Mouse (Mus musculus) testis, adult 2 months (tissue): ENCODE results near the gene Traf2. TPM values are rescaled to one million over a fixed set of nuclear protein-coding genes. Genes with fewer than 3 reads are reported as not detected.
A peak's percentile ranks its signal among the peaks of the same experiment; 100 is the strongest.

Experiments used
- H3K27ac ChIP-seq: fragments of 200-500 bp; 2 replicates; pipeline ENCODE4 v1.5.1; 2012; ENCODE audit warnings: low read depth, low read length; ENCODE audit not compliant: control insufficient read depth, insufficient read depth
- H3K27me3 ChIP-seq: fragments of 200-500 bp; 2 replicates; pipeline ENCODE4 v1.6.1; 2012; ENCODE audit warnings: mild to moderate bottlenecking, low read length, moderate library complexity; ENCODE audit not compliant: control insufficient read depth, insufficient read depth
- H3K36me3 ChIP-seq: fragments of 200-500 bp; 2 replicates; pipeline ENCODE4 v1.6.1; 2012; ENCODE audit warnings: mild to moderate bottlenecking, low read length; ENCODE audit not compliant: control insufficient read depth, insufficient read depth
- H3K4me1 ChIP-seq: fragments of 200-500 bp; 2 replicates; pipeline ENCODE4 v1.6.1; 2012; ENCODE audit warnings: low read length; ENCODE audit not compliant: control insufficient read depth, insufficient read depth
- H3K4me3 ChIP-seq: fragments of 200-500 bp; 2 replicates; pipeline ENCODE4 v1.5.1; 2012; ENCODE audit warnings: low read depth, mild to moderate bottlenecking, low read length, moderate library complexity, mixed read lengths; ENCODE audit not compliant: control insufficient read depth
- CTCF ChIP-seq: fragments of 200-500 bp; IDR thresholded peaks from 2 replicates; pipeline ENCODE4 v1.5.1; 2012; ENCODE audit warnings: low read depth, mild to moderate bottlenecking, inconsistent platforms, low read length, moderate library complexity; ENCODE audit not compliant: control insufficient read depth, insufficient read depth, insufficient replicate concordance
- POLR2A ChIP-seq: fragments of 200-500 bp; IDR thresholded peaks from 2 replicates; pipeline ENCODE4 v1.6.1; 2012; ENCODE audit warnings: low read depth, mild to moderate bottlenecking, inconsistent platforms, low read length, moderate library complexity; ENCODE audit not compliant: control insufficient read depth
- polyA plus RNA-seq: library from polyadenylated mRNA; depleted of rRNA; stranded (reverse); fragments of >200 nt; gene quantifications from 2 replicates; pipeline ENCODE4 v1.2.3, GENCODE M21; 2012

Gene Traf2
- polyA plus RNA-seq, 1 experiment = 12.2 TPM

GRCm38 (mm10) chr2:25504538-25504937, 42.2 kb downstream of the Traf2 start:
- peaks cover 3% of the 10 kb centered on the region for H3K36me3 ChIP-seq
- H3K27me3 ChIP-seq = no peaks in the 10 kb centered on the region
- H3K27ac ChIP-seq = no peak overlapping the region
- H3K4me3 ChIP-seq = no peak overlapping the region
- peaks cover 18% of the 10 kb centered on the region for H3K4me1 ChIP-seq
- TF ChIP-seq POLR2A (no peak), CTCF (no peak)

- peak overlapping the region; percentile 99 for H3K4me3 ChIP-seq
- H3K36me3 ChIP-seq = peaks cover 3% of the 10 kb centered on the region
- TF ChIP-seq POLR2A (no peak), CTCF (no peak)
- H3K27ac ChIP-seq = no peak overlapping the region; the same call in 1 of the 2 replicates
- H3K27me3 ChIP-seq = no peaks in the 10 kb centered on the region
- H3K4me1 ChIP-seq = peaks cover 18% of the 10 kb centered on the region
Observed at GRCm38 (mm10) chr2:25502726-25503125, 44.0 kb downstream of the Traf2 start.

GRCm38 (mm10) chr2:25501593-25502486, 44.9 kb downstream of the Traf2 start, which contains the start of gene C8g:
Gene C8g (minus strand): TSS chr2:25501719.
- Histone ChIP-seq H3K27ac (peak within 1 kb of the TSS; percentile 89), H3K4me3 (peak within 1 kb of the TSS; percentile 99), H3K27me3 (no peaks in the 10 kb centered on the region), H3K36me3 (peaks cover 3% of the 10 kb centered on the region), H3K4me1 (peaks cover 18% of the 10 kb centered on the region)
- TF ChIP-seq CTCF (no peak), POLR2A (peak; percentile 72; the same call in 1 of the 2 replicates)

GRCm38 (mm10) chr2:25500576-25501405, 45.9 kb downstream of the Traf2 start, which contains the start of gene Fbxw5:
Gene Fbxw5 (plus strand): TSS chr2:25500750.
- H3K4me3 ChIP-seq = peak within 1 kb of the TSS; percentile 99
- H3K4me1 ChIP-seq = peaks cover 18% of the 10 kb centered on the region
- no peak for TF ChIP-seq CTCF
- TF ChIP-seq POLR2A = peak; percentile 89
- peaks cover 3% of the 10 kb centered on the region for H3K36me3 ChIP-seq
- H3K27ac ChIP-seq = peak within 1 kb of the TSS; percentile 89
- H3K27me3 ChIP-seq = no peaks in the 10 kb centered on the region

GRCm38 (mm10) chr2:25500071-25500575, 46.6 kb downstream of the Traf2 start:
- Histone ChIP-seq H3K4me3 (peak overlapping the region; percentile 99), H3K4me1 (peaks cover 18% of the 10 kb centered on the region), H3K36me3 (peaks cover 2% of the 10 kb centered on the region), H3K27me3 (no peaks in the 10 kb centered on the region), H3K27ac (peak overlapping the region; percentile 74)
- no peak for TF ChIP-seq CTCF
- no peak for TF ChIP-seq POLR2A

GRCm38 (mm10) chr2:25498622-25499478, 47.9 kb downstream of the Traf2 start:
- no peak for TF ChIP-seq CTCF
- no peak for TF ChIP-seq POLR2A
- Histone ChIP-seq H3K27ac (no peak overlapping the region), H3K4me3 (no peak overlapping the region)

More at GRCm38 (mm10) chr2:25498622-25499478, 47.9 kb downstream of the Traf2 start:
- H3K36me3 ChIP-seq = no peaks in the 10 kb centered on the region; the same call in 1 of the 2 replicates
- H3K27me3 ChIP-seq = no peaks in the 10 kb centered on the region
- H3K4me1 ChIP-seq = peaks cover 18% of the 10 kb centered on the region
